Mouse (Mus musculus) kidney, adult 8-10 months (tissue): Measurements from ENCODE around the gene Cpne5.
"Not testable (repeated sequence)": the region's sequence is repeated elsewhere in the genome, so short reads cannot be mapped to it uniquely, and the experiment has no call there.

Experiments used
- DNase-seq, 2 experiments: peaks; one replicate each; pipeline ENCODE4 v3.0.0; 2022

Cpne5 gene

DNA sequence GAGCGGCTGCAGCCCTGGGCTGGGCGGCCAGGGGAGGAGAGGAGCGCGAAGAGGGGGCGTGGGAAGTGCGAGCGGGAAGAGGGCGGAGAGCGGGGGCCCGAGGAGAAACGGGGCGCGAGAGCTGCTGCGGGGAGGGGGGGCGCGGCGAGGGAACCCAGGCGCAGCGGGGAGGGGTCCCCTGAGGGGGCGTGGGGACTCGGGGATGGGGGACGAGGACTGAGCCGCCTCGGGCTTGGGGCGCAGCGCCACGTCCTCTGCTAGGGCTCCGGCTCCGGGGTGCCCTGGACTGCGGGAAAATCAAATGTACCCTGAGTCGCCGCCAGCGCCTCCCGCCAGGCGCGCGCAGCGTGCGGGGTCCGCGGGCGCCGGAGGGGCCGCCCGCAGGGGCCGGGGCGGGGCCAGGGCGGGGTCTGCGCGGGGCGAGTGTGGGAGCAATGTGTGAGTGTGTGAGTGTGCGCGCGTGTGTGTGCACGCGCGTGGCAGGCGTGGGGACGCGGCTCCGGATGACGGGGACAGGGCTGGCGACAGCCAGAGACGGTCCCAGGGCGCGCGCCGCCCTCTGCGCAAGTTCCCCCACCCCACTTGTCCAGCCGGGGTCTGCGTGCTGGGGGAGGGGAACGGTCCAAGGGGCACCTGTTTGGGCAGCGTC, at the start of gene Cpne5:
Gene Cpne5, minus strand, starts transcription at position 396 of the 649 bp plus-strand sequence.
- no peak for DNase-seq

DNA sequence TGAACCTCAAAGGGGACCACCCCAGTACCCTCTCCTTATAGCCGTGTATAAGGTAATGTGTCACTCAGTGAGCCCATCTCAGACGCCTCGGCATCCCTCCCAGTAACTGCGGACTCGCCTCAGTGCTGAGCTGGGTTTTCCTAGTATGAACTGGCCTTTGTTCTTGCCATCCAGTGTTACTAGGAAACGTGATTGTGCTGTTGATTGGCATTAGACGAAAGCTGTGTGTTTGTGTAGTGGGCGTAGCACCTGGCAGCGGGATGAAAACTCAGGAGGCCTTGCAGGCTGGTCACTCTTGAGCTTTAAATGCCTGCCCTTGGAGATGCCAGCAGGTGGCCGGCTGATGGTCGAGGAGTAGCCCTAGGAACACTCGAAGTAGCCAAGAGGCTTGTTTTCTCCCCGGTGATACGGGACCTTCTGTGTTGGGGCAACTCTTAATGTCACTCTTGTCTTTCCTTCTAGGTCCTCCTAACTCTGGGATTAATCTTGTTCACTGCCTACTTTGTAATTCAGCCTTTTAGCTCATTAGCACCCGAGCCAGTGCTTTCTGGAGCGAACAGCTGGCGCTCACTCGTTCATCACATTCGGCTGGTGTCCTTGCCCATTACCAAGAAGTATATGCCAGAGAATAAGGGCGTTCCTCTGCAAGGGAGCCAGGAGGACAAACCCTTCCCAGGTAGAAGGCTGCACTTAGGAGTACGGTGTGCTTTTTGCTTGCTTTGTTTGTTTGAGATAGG, 44.4 kb upstream of the Cpne5 start:
- DNase-seq: no peak

DNA sequence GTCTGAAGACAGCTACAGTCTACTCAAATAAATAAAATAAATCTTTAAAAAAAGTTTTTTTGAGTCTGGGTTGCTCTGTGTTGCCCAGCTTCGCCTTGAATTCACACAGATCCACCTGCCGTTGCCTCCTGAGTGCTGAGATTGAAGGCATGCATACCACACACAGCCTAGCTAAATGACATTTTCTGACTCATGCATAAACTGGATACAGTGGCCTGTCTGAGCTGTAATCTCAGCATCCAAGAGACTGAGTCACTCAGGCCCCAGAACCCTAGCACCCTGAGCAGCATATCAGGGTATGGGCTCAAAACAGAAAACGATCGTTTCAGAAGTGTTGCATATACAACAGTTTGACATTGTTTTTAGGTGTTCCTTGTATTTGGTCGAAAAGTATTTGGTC, 43.6 kb upstream of the Cpne5 start:
- DNase-seq: no peak

DNA sequence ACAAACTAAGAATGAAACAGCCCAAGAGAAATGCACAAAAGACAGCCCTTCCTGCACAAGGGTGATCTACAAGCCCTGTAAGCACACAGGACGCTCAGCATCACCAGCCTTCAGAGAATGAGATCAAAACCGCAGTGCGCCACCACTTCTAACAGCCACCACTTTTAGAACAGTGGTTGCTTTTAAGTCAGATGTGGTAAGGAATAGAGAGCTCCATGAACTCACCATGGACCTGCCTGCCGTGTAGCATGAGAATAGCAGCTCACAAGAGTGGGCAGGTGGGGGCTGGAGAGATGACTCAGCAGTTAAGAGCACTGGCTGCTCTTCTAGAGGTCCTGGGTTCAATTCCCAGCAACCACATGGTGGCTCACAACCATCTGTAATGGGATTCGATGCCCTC, 42.5 kb upstream of the Cpne5 start:
- no peak for DNase-seq

DNA sequence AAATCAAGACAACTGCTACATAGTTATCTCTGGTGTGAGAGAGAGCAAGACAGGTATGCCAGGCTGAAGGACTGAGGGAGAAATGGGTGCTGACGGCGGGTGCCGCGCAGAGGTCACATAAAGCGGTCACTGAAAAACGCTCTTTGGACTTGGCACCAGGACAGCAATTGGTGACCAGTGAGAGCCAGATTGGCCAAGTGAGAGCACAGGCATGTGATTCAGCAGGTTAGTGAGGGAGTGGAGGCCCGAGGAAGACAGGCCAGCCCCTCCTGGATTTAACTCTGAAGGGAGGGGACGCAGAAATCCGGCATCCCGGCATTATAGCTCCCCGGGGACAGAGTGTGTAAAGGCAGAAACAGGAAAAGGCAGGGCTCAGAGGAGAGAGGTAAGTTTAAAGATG, 35.9 kb upstream of the Cpne5 start:
- peak; percentile 94 to 95 for DNase-seq

DNA sequence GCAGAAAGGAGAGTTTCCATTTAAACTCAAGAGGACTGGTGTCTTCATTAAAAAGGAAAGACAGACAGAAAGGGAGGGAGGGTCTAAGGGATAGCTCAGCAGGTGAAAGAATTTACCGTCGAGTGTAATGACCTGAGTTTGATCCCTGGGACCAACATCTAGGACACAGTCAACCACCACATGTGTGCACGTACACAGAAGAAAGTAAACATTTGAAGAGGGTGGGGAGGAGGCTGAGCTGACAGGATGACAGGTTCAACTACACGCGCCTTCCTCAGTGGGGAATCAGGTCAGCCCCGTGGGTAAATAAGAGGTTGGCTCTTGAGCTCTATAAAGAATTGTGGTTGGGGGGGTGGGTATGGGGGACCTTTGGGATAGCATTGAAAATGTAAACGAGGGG, 35.2 kb upstream of the Cpne5 start:
- no peak for DNase-seq

DNA sequence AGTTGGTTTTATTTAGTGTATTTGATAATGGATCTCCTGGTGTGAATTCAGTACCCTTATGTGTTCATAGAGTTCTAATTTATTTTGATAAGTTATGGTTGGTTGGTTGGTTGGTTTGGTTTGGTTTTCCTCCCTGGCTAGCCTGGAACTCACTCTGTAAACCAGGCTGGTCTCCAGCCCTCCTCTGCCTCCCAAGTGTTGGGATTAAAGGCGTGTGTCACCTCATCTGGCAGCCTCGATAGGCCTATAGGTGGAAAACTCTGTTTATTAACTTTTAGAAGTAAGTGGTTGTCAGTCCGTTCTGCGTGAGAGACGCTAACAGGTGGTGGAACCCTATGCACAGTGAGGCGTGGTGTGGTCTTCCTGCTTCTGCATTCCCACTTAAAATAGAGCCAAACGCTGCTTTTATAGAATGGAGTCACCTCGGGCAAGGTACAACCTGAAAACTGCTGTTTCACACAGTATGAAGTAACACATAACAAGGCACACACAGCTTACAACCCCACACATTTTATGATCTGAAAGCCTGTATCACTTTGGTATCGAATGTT, 32.3 kb upstream of the Cpne5 start:
- no peak for DNase-seq

DNA sequence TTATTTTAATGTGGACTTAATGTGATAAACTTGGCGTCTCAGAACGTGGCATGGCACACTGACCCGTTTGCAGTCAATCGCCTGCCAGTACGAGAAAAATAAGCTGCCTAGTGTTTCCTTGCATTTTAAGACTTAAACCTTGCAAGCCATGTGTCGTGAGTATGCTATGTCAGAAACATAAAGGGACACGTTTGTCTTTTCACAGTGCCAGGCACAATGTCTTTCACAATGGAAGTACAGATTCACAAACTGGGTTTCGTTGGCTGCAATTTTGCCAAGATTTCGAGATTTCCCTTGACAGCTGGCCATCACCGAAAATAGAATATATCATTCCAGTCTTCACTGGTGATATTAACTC, 31.4 kb upstream of the Cpne5 start:
- DNase-seq: no peak

DNA sequence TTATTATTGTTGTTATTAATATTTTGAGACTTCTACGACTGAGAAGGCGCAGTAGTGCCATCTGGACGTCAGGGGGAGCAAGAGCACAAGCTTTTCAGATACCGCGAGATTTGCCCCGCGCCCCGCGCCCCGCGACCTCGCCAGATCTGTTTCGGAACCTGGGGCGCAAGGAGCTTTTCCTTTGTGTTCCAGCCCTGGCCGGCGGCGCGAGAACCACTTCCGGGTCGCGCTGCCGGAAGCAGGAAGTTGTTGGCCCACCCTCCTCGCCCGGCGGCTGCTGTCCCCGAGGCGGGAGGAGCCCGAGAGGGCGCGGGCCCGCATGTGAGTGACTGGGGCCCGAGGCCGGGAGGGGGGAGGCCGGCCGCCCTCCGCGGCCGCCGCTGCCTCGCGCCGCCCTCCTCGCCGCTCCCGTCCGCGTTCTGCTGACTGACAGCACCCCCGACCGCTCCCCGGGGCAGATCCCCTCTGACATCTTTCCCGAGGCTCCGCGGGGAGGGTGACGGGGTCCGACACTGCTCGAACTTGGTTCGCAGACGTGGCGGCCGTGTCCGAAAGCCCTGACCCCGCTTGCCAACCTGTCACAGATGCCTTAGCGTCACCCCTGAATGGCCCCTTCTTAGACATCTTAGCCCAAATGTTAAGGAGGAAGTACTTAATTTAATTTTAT, 30.8 kb upstream of the Cpne5 start, which contains the start of gene BC004004:
Gene BC004004, plus strand, starts transcription at position 107 of the 667 bp plus-strand sequence.
- peak; percentile 96 for DNase-seq

DNA sequence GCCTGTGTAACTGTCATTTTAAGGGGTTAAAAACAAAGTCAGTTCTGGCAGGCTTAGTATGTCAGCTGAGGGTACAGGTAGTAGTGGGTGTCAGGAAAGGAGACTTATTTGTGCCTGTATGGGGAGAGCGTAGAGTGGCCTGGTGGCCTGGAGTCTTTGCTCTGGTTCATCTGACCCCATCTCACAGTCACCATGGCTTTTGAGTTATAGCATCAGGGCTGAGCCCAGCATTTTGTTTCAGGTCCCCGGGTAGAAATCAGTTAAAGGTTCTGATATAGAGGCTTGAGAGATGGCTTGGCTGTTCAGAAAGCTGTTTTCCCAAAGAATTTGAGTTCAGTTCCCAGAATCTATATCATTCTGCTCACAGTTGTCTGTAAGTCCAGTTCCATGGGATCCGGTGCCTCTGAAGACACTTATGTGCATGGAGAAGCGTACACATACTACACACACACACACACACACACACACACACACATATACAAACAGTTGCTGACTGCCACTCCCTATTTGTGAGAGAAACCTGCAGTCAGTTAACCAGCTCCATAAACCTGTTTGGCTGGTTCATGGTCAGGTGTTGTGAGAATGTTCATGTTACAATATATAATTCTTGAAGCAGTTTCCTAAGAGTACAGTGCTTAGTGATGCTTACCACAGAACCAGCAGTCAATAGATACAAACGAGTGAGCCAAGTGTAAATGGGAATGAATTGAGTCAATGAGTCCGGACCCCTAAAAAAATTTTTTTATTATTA, 30.1 kb upstream of the Cpne5 start:
- peak in 1 of 2 experiments; percentile 43 for DNase-seq

DNA sequence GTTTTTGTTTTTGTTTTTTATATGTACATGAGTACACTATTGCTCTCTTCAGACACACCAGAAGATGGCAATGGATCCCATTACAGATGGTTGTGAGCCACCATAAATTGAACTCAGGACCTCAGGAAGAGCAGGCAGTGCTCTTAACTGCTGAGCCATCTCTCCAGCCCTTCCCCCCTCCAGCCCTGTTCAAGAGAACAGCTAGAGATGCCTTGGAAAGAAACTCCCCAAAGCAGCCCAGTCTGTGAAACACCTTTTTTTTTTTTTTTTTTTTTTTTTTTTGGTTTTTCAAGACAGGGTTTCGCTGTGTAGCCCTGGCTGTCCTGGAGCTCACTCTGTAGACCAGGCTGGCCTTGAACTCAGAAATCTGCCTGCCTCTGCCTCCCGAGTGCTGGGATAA, 29.1 kb upstream of the Cpne5 start:
- not testable (repeated sequence) for DNase-seq

DNA sequence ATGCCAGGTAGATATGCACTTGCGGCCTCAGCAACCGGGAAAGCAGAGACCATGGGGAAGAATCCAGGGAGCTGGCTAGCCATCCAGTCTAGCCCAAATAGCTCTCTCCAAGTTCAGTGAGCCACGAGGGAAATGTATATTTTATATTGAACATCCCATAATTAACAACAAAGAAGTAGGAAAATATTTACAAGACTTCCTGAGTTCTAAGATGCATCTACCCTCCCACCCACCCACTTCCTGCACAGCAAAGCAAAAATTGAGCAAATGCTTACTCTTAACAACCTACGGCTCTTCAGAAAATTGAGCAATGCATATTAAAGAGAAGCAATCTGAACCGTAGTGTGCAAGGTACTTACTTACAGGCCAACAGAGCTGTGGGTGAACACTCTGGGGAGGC, 26.8 kb upstream of the Cpne5 start:
- DNase-seq: no peak

DNA sequence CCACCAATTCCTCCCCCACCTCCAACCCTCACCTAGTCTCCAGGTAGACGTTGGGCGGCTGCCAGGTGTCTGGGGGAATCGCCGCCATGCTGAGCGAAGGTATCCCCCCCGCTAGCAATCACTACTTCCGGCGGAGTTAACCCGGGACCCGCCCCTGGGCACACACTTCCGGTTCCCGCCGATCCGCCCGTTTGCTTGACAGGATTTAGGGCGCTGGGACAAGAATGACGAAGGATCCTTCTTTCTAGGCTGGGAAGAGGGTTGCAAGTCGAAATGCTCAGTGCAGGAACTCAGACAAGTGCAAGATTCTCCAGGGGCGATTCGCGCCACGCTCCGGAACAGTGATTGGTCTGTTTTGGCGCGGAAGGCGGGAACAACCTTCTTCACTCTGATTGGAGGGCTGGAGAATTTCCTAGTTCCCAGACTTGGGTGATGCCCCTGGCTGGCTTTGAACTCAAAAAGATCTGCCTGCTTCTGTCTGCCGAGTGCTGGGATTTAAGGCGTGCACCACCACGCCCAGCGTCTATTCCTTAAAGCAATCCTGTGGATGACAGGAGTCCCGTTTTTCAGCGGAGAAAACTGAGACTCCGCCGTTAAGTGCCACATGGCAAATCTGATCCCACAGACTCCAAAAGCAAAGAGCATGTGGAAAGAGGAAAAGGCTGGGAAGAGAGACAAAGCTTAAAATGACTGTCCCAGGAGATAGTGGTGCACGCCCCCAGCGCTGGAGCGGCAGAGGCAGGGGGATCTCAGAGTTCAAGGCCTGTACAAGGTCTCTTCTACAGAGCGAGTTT, 26.1 kb upstream of the Cpne5 start, which contains the start of gene Ppil1:
Gene Ppil1, minus strand, starts transcription at position 347 of the 794 bp plus-strand sequence.
- peak; percentile 76 to 82 for DNase-seq

DNA sequence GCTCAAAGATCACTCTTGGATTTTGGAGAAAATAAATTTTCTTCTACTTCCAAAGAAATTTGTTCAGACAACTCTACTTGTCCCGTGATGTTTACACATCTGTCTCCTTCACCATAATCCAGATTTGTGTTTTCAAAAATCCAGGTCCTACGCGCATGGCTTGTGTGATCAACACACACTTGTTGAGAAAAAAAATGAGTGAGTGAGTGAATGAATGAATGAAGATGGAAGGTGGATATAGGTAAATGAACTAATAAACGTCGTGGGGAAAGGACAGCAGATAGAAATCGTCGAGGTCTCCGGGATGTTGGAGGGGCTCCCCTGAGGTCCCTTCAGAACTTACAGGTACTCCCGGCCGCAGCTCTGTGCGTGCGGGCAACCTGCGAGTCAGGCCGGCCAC, 25.4 kb upstream of the Cpne5 start:
- no peak for DNase-seq

DNA sequence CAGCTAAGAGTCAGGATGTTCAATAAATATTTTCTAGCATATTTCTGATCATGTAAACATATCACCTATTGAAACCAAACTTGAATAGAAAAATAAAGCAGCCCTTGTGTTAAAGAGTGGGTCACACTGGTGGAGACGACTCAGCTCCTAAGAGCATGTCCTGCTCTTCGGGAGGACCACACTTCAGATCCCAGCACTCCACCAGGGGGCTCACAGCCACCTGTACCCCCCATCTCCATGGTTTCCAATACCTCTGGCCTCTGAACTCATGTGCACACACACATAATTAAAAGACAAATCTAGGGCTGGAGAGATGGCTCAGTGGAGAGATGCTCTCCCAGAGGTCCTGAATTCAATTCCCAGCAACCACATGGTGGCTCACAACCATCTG, 24.3 kb upstream of the Cpne5 start:
- DNase-seq: no peak

DNA sequence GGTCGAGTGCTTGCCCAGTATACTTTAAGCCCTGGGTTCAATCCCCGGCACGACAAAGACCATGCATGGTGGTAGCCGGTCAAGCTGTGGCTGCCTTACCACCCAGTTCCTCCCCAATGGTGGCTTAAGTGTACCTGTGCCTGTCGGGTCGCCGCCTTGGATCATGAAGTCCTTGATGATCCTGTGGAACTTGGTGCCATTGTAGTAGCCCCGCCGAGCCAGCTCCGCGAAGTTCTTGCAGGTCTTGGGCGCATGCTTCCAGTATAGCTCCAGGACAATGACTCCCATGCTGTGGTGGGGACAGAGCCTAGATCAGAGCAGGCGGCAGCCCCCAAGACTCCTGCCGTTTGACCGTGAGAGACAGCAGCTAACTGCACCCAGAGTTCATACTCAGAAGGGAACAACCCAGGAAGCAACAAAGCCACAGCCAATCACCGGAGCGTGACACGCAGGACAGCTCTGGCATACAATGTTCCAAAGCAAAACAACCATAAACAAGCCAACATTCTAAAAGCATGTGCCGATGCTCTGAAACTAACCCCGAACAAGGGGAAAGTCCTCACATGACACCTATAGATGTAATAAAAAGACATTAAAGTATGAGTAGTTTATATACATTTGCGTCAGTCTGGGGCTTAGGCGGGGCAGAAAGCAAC, 23.8 kb upstream of the Cpne5 start:
- no peak for DNase-seq

DNA sequence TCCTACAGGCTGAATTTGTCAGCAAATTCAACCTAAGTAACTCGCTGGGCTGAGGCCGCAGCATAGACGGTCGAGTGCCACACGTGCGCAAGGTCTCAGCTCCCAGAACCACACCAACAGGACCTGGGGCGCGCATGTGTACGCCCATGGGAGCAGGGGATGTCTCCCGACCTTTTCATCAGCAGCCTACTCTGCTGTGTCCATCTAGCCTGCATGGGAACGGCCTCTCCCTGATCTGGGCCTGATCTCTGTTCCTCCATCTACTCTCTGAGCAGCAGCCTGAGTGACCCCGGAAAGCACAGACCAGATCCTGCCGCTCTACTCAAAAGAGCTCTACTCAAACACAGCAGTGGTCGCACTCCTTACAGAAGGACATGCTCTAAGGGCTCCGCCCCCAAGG, 22.5 kb upstream of the Cpne5 start:
- no peak for DNase-seq

DNA sequence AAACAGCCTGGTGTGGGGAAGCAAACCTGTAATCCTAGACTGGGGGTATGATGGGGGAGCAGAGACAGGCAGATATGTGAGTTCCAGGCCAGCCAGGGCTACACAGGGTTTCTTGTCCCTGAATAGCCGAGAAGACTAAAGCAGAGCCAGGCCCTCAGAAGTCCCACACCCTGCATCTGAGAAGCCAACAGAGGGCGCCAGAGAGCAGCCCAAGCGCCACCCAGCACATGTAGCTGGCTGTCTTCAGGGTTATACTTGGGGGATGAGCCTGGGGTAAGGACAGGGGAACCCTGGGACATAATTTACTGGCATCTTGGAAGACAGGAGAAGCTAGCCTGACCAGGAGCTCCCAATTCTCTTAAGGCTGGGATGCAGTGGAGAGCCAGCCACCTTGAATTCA, 21.5 kb upstream of the Cpne5 start:
- peak; percentile 65 to 80 for DNase-seq

DNA sequence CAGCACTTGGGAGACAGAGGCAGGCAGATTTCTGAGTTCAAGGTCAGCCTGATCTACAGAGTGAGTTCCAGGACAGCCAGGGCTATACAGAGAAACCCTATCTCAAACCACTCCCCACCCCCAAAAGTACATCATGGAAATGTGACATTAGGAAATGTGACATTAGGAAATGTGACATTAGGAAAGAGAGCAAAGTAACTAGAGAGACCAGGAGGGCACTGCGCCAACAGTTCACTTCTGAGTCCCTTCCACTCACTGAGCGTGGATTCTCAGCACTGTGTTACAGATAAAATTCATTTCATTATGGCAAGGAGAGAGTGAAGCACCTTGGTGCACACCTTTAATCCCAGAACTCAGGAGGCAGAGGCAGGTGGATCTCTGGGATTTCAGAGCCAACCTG, 21.0 kb upstream of the Cpne5 start:
- DNase-seq: no peak

DNA sequence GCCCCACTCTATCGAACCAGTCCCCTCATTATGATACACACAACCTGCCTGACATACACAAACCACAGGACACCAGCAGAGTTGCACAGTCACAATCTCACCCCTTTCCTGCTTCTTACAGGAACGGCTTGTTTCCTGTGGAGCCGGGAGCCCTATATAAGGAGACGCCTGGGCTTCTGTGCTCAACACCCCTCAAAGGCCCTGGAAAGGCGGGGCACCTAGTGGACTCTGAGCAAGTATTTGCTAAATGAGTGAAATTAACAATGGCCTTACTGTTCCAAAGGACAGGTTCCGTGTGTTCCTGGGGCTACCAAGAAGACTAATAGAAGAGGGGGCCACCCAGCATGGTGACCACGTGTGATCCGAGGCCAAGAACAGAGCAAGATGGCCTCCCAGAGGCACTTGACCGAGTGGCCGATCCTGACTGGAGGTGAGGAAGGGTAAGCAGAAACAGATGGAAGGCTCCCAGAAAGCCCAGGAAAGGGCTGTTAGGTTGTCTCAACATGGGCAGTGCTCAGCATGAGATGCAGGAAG, 20.1 kb upstream of the Cpne5 start:
- DNase-seq: no peak

DNA sequence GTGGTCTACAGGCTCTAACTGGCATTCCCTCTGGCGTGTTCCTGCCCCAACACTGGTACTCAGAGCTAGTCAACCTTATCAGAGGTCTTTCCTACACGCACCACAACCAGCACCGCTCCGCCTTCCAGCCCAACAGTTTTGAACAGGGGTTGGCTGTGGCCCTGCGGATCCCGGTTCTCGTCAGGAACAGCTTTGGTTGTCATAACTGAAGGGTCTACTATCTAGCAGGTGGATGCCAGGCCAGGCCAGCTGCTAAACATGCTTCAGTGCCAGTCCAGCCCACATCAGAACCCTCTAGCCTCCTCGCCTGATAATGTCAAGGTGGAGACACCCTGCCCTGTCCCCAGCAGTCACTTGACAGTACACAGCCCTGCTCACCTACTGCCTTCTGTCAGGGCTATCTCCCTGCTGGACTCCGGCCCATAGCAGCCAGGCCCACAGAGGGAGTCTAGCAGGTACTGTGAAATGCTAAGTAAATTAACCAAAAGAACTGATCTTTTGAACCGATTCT, 19.1 kb upstream of the Cpne5 start:
- no peak for DNase-seq
